15 mouse cellular contexts compared by ENCODE assay signal in genomic region chr2:167333450-167333849, GRCm38 (mm10).
"Had no signal": no experiment of that assay in that cellular context is flagged by ENCODE, and none has a peak within 500 bp of the region (broad histone marks: within the 10 kb centered on the region; RNA-seq: fewer than 3 reads in every experiment).

No protein-coding gene starts in this region.

- ATAC-seq: midbrain, embryonic 15.5 days had no signal

- DNase-seq: kidney, postnatal 4 days; right cerebral cortex, postnatal 14 days; thymus, adult 18-20 months; thymus, postnatal 14 days had no signal

- H3K4me2 ChIP-seq: hindbrain, embryonic 14.5 days; kidney, embryonic 15.5 days; limb, embryonic 12.5 days; lung, embryonic 15.5 days; midbrain, embryonic 11.5 days; midbrain, embryonic 15.5 days; neural tube, embryonic 12.5 days had no signal

- H3K36me3 ChIP-seq: kidney, embryonic 15.5 days; limb, embryonic 12.5 days; lung, embryonic 15.5 days; midbrain, embryonic 15.5 days; neural tube, embryonic 12.5 days had no signal

- H3K27me3 ChIP-seq: kidney, embryonic 15.5 days; limb, embryonic 12.5 days; lung, embryonic 15.5 days; midbrain, embryonic 15.5 days; neural tube, embryonic 12.5 days had no signal

- H3K9me3 ChIP-seq: kidney, embryonic 15.5 days; limb, embryonic 12.5 days; lung, embryonic 15.5 days; megakaryocyte, embryonic 14.5 days; midbrain, embryonic 15.5 days; neural tube, embryonic 12.5 days had no signal

- H3K9ac ChIP-seq: hindbrain, embryonic 14.5 days; kidney, embryonic 15.5 days; limb, embryonic 12.5 days; liver, embryonic 14.5 days; lung, embryonic 15.5 days; midbrain, embryonic 15.5 days; neural tube, embryonic 12.5 days had no signal

- H3K27ac ChIP-seq: hindbrain, embryonic 14.5 days; kidney, embryonic 15.5 days; layer of hippocampus, adult 2 months; limb, embryonic 12.5 days; liver, embryonic 14.5 days; lung, embryonic 15.5 days; macrophage; midbrain, embryonic 15.5 days; neural tube, embryonic 12.5 days had no signal

- H3K4me3 ChIP-seq: kidney, embryonic 15.5 days; layer of hippocampus, adult 2 months; limb, embryonic 12.5 days; lung, embryonic 15.5 days; megakaryocyte, embryonic 14.5 days; midbrain, embryonic 15.5 days; neural tube, embryonic 12.5 days had no signal
